Mouse (Mus musculus): ENCODE data around the gene Cdc20b. TPM values are rescaled to one million over a fixed set of nuclear protein-coding genes. Genes with fewer than 3 reads are reported as not detected.

The Cdc20b gene
- total RNA-seq, 4 experiments from 2014 or later = not detected

GRCm38 (mm10) chr13:113094618-113095017 lies 59.7 kb downstream of the Cdc20b start:
- DNase-seq (ENCODE audit: low spot score in 2 of 2) = no peak

- DNase-seq (ENCODE audit: low spot score in 2 of 2) = no peak
Measured at GRCm38 (mm10) chr13:113097011-113097410, 62.1 kb downstream of the Cdc20b start.

- no peak for DNase-seq (ENCODE audit: low spot score in 2 of 2)
Measured at GRCm38 (mm10) chr13:113098406-113098805, 63.5 kb downstream of the Cdc20b start.

GRCm38 (mm10) chr13:113100879-113101278 lies 66.0 kb downstream of the Cdc20b start, which contains the start of gene Gzma:
Gene Gzma, minus strand, starts transcription at chr13:113100981.
- no peak for DNase-seq (ENCODE audit: low spot score in 2 of 2)

- DNase-seq (ENCODE audit: low spot score in 2 of 2) = no peak
Measured at GRCm38 (mm10) chr13:113101804-113102203, 66.9 kb downstream of the Cdc20b start.

GRCm38 (mm10) chr13:113104759-113105158 lies 69.8 kb downstream of the Cdc20b start:
- DNase-seq (ENCODE audit: low spot score in 2 of 2) = no peak

- no peak for DNase-seq (ENCODE audit: low spot score in 2 of 2)
Measured at GRCm38 (mm10) chr13:113118977-113119376, 84.1 kb downstream of the Cdc20b start.

- no peak for DNase-seq (ENCODE audit: low spot score in 2 of 2)
Measured at GRCm38 (mm10) chr13:113120324-113121237, 85.7 kb downstream of the Cdc20b start.

- DNase-seq (ENCODE audit: low spot score in 2 of 2) = no peak
Measured at GRCm38 (mm10) chr13:113121326-113121725, 86.4 kb downstream of the Cdc20b start.

- DNase-seq (ENCODE audit: low spot score in 2 of 2) = no peak
Measured at GRCm38 (mm10) chr13:113129974-113130373, 95.1 kb downstream of the Cdc20b start.

- DNase-seq (ENCODE audit: low spot score in 2 of 2) = no peak
Measured at GRCm38 (mm10) chr13:113139597-113139996, 104.7 kb downstream of the Cdc20b start.

Small RNA genes lying within 50 kb of the gene (microRNA-seq; reads per million reads assigned to microRNA genes)
- gene Mir449a (not detected), gene Mir449b (not detected), gene Mir449c (not detected)

Other genes starting within 250 kb of the Cdc20b start
- 10 to 100 TPM; 33.7 to 45.4 (median 40.9) TPM for gene Plpp1, start 234.3 kb upstream of the Cdc20b start, total RNA-seq (2022)
- gene Mtrex, start 107.7 kb upstream of the Cdc20b start, total RNA-seq (2022) = 10 to 100 TPM; 27.2 to 32.1 (median 28.2) TPM
- 10 to 100 TPM; 15.3 to 16.8 (median 16.3) TPM for gene Dhx29, start 107.7 kb upstream of the Cdc20b start, total RNA-seq (2022)
- gene Ccno, start 47.3 kb upstream of the Cdc20b start, total RNA-seq (2022) = not detected
- gene Mcidas, start 41.3 kb upstream of the Cdc20b start, total RNA-seq (2022) = not detected
- gene Gpx8, start 11.3 kb downstream of the Cdc20b start, total RNA-seq (2022) = 1 to 10 TPM; 2.9 to 5.1 (median 4.2) TPM
- not detected for gene Gzma, start 65.9 kb downstream of the Cdc20b start, total RNA-seq (2022)
- under 1 TPM in 3 of 4 experiments, not detected in 1; 0.29 to 0.49 (median 0.43) TPM for gene Esm1, start 174.5 kb downstream of the Cdc20b start, total RNA-seq (2022)
- not detected for gene Gzmk, start 190.8 kb downstream of the Cdc20b start, total RNA-seq (2022)

Measured in gastrocnemius, adult 8-10 months (tissue).